Mouse (Mus musculus): ENCODE measurements around the gene Abcf2. TPM values are rescaled to one million over a fixed set of nuclear protein-coding genes. Genes with fewer than 3 reads are reported as not detected.

The Abcf2 gene
- total and polyA plus RNA-seq, 3 experiments: 244 to 257 TPM; not detected in 1

- TF ChIP-seq ZMIZ1 (IDR thresholded peaks at IDR 0.05; ENCODE audit: low read depth, low read length) (no peak), ELF1 (IDR thresholded peaks at IDR 0.05; ENCODE audit: low read depth, low read length) (no peak), POLR2AphosphoS5 (IDR thresholded peaks at IDR 0.05; ENCODE audit: borderline replicate concordance, low read depth, low read length) (no peak), TBP (IDR thresholded peaks at IDR 0.05; ENCODE audit: low read depth, low read length) (peak; percentile 72), UBTF (IDR thresholded peaks at IDR 0.05; ENCODE audit: borderline replicate concordance, insufficient read depth, low read depth, low read length) (no peak), RCOR1 (IDR thresholded peaks at IDR 0.05; ENCODE audit: low read depth, low read length) (no peak), MYB (IDR thresholded peaks at IDR 0.05; ENCODE audit: low read depth, low read length) (0 out of 2 replicates have a peak, but pooled peaks have one; percentile 13)
These were observed 9.9 kb upstream of the Abcf2 start (continued) for GRCm38 (mm10) chr5:24587200-24587577.

GRCm38 (mm10) chr5:24586547-24587199 is 9.4 kb upstream of the Abcf2 start, which contains the start of gene Chpf2:
Chpf2 (plus strand) TSS chr5:24586741.
- Histone ChIP-seq H3K27ac (ENCODE audit: control insufficient read depth, low read depth, low read length) (peak within 1 kb of the TSS; percentile 73), H3K9ac (ENCODE audit: control insufficient read depth, low read depth, low read length, poor library complexity, severe bottlenecking) (peak within 1 kb of the TSS; percentile 90), H3K36me3 (ENCODE audit: control insufficient read depth in 1 of 2, insufficient read depth in 2 of 2, low read length in 2 of 2) (peaks cover 7 to 8% of the 10 kb centered on the region in 2 experiments; a peak in 3 of 4 replicates), H3K4me1 (ENCODE audit: control insufficient read depth in 1 of 2, insufficient read depth in 2 of 2, low read length in 2 of 2) (peaks cover 3 to 14% of the 10 kb centered on the region in 2 experiments), H3K9me3 (replicated peaks; ENCODE audit: insufficient read depth, low read length) (no peaks in the 10 kb centered on the region), H3K4me3 (ENCODE audit: control insufficient read depth in 1 of 2, insufficient read depth in 1 of 2, low read depth in 2 of 2, low read length in 2 of 2) (peak within 1 kb of the TSS; percentile 86 to 91), H3K27me3 (ENCODE audit: control insufficient read depth in 1 of 2, insufficient read depth in 2 of 2, low read length in 2 of 2) (no peaks in the 10 kb centered on the region), H3K79me2 (ENCODE audit: control insufficient read depth, insufficient read depth, low read length, poor library complexity) (peaks cover 28% of the 10 kb centered on the region)
- DNase-seq (ENCODE audit: low read depth, low spot score): peak; percentile 97
- 0 out of 2 replicates have a peak, but pooled peaks have one; percentile 41 for TF ChIP-seq MAZ (IDR thresholded peaks at IDR 0.05; ENCODE audit: low read depth, low read length)
- TF ChIP-seq SMC3 (IDR thresholded peaks at IDR 0.05; ENCODE audit: low read depth, low read length): no peak
- peak; percentile 94 for TF ChIP-seq SIN3A (IDR thresholded peaks at IDR 0.05; ENCODE audit: low read length)
- no peak for TF ChIP-seq NRF1 (IDR thresholded peaks at IDR 0.05; ENCODE audit: insufficient read depth, low read depth, low read length, poor library complexity, severe bottlenecking)
- TF ChIP-seq CHD1 (IDR thresholded peaks at IDR 0.05; ENCODE audit: low read depth, low read length): 0 out of 2 replicates have a peak, but pooled peaks have one; percentile 50
- no peak for TF ChIP-seq MYB (IDR thresholded peaks at IDR 0.05; ENCODE audit: low read depth, low read length)
- TF ChIP-seq RCOR1 (IDR thresholded peaks at IDR 0.05; ENCODE audit: low read depth, low read length): no peak
- no peak for TF ChIP-seq ZKSCAN1 (IDR thresholded peaks at IDR 0.05; ENCODE audit: low read depth, low read length)
- TF ChIP-seq KAT2A (conservative IDR thresholded peaks at IDR 0.05; ENCODE audit: low read depth, low read length): no peak; the same call in 1 of the 2 replicates
- 0 out of 2 replicates have a peak, but pooled peaks have one; percentile 3 for TF ChIP-seq MYC (IDR thresholded peaks at IDR 0.05; ENCODE audit: low read depth, low read length)
- no peak for TF ChIP-seq CHD2 (IDR thresholded peaks at IDR 0.05; ENCODE audit: low read length)
- peak; percentile 95 for TF ChIP-seq NELFE (IDR thresholded peaks at IDR 0.05; ENCODE audit: low read depth, low read length)
- TF ChIP-seq BHLHE40 (IDR thresholded peaks at IDR 0.05; ENCODE audit: borderline replicate concordance, low read depth, low read length): no peak
- no peak for TF ChIP-seq MAFK (IDR thresholded peaks at IDR 0.05; ENCODE audit: borderline replicate concordance, low read depth, low read length)
- no peak for TF ChIP-seq ETS1 (IDR thresholded peaks at IDR 0.05; ENCODE audit: low read depth, low read length)
- no peak for TF ChIP-seq ZC3H11A (IDR thresholded peaks at IDR 0.05; ENCODE audit: low read depth, low read length)
- TF ChIP-seq GABPA (IDR thresholded peaks at IDR 0.05; ENCODE audit: low read depth, low read length): no peak
- TF ChIP-seq USF1 (IDR thresholded peaks at IDR 0.05; ENCODE audit: low read depth, low read length): no peak
- TF ChIP-seq UBTF (IDR thresholded peaks at IDR 0.05; ENCODE audit: borderline replicate concordance, insufficient read depth, low read depth, low read length): no peak
- TF ChIP-seq E2F4 (IDR thresholded peaks at IDR 0.05; ENCODE audit: borderline replicate concordance, low read depth, low read length): 0 out of 2 replicates have a peak, but pooled peaks have one; percentile 32
- no peak for TF ChIP-seq TAL1 (IDR thresholded peaks at IDR 0.05; ENCODE audit: low read length)
- TF ChIP-seq POLR2A (IDR thresholded peaks at IDR 0.05; ENCODE audit: control insufficient read depth in 1 of 2, insufficient read depth in 1 of 2, low read depth in 1 of 2, low read length in 2 of 2, poor library complexity in 1 of 2): peak; percentile 93 to 94
- TF ChIP-seq POLR2AphosphoS5 (IDR thresholded peaks at IDR 0.05; ENCODE audit: borderline replicate concordance, low read depth, low read length): 0 out of 2 replicates have a peak, but pooled peaks have one; percentile 59
- peak; percentile 84 for TF ChIP-seq MXI1 (IDR thresholded peaks at IDR 0.05; ENCODE audit: low read depth, low read length)
- TF ChIP-seq ELF1 (IDR thresholded peaks at IDR 0.05; ENCODE audit: low read depth, low read length): peak; percentile 95
- TF ChIP-seq EP300 (IDR thresholded peaks at IDR 0.05; ENCODE audit: low read depth in 1 of 2, low read length in 2 of 2): 0 out of 4 replicates have a peak, but pooled peaks have one; percentile 12 to 22
- TF ChIP-seq USF2 (IDR thresholded peaks at IDR 0.05; ENCODE audit: borderline replicate concordance in 1 of 2, insufficient read depth in 1 of 2, low read depth in 1 of 2, low read length in 2 of 2): no peak
- no peak for TF ChIP-seq RAD21 (IDR thresholded peaks at IDR 0.05; ENCODE audit: low read depth, low read length)
- no peak for TF ChIP-seq GATA1 (IDR thresholded peaks at IDR 0.05; ENCODE audit: low read depth, low read length)
- no peak for TF ChIP-seq ZNF384 (IDR thresholded peaks at IDR 0.05; ENCODE audit: low read depth, low read length)

All from MEL (cell line).